Mouse (Mus musculus): ENCODE measurements around the gene P2ry10.

GRCm38 (mm10) chrX:107089131-107089530 lies 839 bp downstream of the P2ry10 start:
- TF ChIP-seq CTCF (IDR thresholded peaks at IDR 0.05; ENCODE audit: low read depth, low read length) (no peak), POLR2A (IDR thresholded peaks at IDR 0.05; ENCODE audit: extremely low read depth, insufficient read depth, low read length) (no peak)
